Mouse (Mus musculus) E14TG2a.4 (cell line): ENCODE measurements around the gene Metrnl.
A peak's percentile ranks its signal among the peaks of the same experiment; 100 is the strongest.

Experiments used
- H3K27me3 ChIP-seq: 2 replicates; pipeline ENCODE4 v1.6.1; 2014; ENCODE audit warnings: low read length, control low read depth; ENCODE audit not compliant: insufficient read depth
- H3K36me3 ChIP-seq: 2 replicates; pipeline ENCODE4 v1.6.1; 2014; ENCODE audit warnings: low read length, control low read depth; ENCODE audit not compliant: insufficient read depth
- H3K4me1 ChIP-seq: replicated peaks from 2 replicates; pipeline ENCODE4 v1.6.1; 2014; ENCODE audit warnings: low read depth, low read length, control low read depth
- H3K4me3 ChIP-seq: replicated peaks from 2 replicates; pipeline ENCODE4 v1.5.1; 2014; ENCODE audit warnings: mild to moderate bottlenecking, low read length
- H3K9me3 ChIP-seq: 2 replicates; pipeline ENCODE4 v1.6.1; 2014; ENCODE audit warnings: low read length, control low read depth
- CTCF ChIP-seq: conservative IDR thresholded peaks from 2 replicates; pipeline ENCODE4 v1.5.1; 2014; ENCODE audit warnings: low read length
- NANOG ChIP-seq: IDR thresholded peaks from 2 replicates; pipeline ENCODE4 v1.6.1; 2014; ENCODE audit warnings: borderline replicate concordance, low read length, mixed read lengths
- POU5F1 ChIP-seq: IDR thresholded peaks from 2 replicates; pipeline ENCODE4 v1.6.1; 2014; ENCODE audit warnings: low read length, borderline replicate concordance

Gene Metrnl

DNA sequence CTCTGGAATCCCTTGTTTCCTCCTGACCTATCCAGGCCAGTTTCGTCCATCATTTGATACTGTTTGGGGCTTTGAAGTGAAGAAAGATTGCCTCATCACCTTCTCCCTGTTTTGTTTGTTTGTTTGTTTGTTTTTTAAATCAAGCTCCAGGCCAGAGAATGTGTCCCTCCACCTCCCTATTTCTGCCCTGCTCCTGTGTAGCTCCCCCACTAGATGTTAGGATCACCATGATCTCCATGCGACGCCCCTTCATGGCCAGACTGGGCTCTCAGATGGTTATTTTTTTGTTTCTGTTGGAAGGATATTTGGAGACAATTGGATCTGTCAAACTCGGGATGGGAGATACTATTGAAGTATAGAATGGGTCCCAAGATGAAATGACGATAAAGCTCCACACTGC is at the start of gene Metrnl:
TSS of gene Metrnl (plus strand) at position 301 of the 400 bp plus-strand sequence.
- Histone ChIP-seq H3K36me3 (no peaks in the 10 kb centered on the region), H3K4me3 (peak within 1 kb of the TSS; percentile 82), H3K9me3 (no peaks in the 10 kb centered on the region), H3K27me3 (peaks cover 66% of the 10 kb centered on the region), H3K4me1 (peaks cover 31% of the 10 kb centered on the region)
- TF ChIP-seq CTCF (no peak), NANOG (no peak), POU5F1 (no peak)

DNA sequence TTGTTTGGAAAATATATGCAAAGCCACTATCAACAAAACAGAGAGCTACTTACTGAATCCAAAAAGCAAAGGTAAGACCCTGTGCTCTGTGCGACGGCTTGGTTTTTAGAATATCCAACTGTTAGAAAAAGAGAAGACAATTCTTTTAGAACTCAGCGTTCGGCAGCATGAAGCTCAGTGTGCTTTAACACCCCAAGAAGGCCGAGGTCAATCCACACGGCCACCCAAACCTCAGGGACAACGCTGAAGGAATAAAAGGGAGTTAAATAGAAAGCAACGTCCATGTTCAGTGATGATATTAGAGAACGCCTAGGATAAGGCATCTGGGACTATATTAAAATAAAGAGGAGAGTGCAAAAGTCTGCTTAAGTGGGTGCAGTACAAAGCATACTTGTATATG is 49.8 kb upstream of the Metrnl start:
- TF ChIP-seq NANOG: no peak
- TF ChIP-seq CTCF: no peak
- TF ChIP-seq POU5F1: no peak
- Histone ChIP-seq H3K4me3 (no peak overlapping the region), H3K4me1 (peaks cover 8% of the 10 kb centered on the region), H3K9me3 (no peaks in the 10 kb centered on the region), H3K36me3 (peaks cover 77% of the 10 kb centered on the region), H3K27me3 (no peaks in the 10 kb centered on the region)

DNA sequence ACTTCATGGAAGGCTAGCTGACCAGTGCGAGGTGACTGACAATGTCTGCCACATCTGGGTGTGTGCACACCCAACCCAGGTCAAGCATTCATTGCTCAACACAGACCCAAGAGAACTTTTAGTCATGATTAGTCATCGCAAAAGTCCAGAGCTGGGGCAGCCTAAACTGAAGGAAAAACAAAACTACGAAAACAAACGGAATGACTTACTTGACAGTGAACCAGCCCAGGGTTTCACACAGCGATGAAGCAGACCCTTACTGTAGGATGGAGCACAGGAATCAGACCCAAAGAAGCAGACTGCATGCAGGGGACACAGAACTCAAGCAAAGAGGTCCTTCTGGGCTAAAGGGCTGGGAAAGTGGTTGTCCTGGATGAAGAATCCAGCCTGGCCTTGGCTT is 49.4 kb upstream of the Metrnl start:
- H3K4me1 ChIP-seq: peaks cover 8% of the 10 kb centered on the region
- TF ChIP-seq CTCF (no peak), POU5F1 (no peak), NANOG (no peak)

DNA sequence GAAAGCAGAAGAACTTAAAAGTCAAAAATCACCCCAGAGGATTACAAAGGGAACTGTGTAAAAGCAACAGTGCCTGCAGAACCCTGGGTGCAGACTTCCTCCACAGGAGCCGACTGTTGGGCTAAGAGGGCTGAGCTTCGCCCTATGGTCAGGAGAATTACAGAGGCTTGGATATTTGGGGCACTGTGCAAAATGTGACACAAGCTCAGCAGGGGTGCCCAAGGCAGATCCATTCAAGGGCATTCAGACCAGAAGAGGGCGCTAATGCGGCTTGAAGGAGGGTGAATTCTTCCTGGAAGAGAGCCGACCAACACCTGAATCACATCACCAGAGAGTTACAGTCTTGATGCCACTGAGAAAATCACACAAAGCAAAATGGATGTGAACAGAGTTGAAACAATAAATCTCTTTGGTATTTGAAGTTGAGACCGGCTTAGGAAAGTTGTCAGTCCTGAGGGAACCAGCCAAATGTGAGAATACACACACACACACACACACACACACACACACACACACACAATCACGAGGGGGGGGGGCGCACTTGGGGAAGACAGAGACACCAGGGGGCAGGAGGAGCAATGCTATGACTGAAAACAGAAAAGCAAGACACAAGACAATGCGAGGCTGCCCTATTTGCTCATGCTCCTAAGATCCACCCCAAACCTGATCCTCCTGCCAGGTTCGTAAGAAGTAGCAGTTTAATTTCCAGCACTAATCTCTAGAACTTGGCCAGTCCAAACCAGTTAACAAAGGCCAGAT is 48.6 kb upstream of the Metrnl start:
- Histone ChIP-seq H3K9me3 (no peaks in the 10 kb centered on the region), H3K4me3 (no peak overlapping the region), H3K36me3 (peaks cover 72% of the 10 kb centered on the region), H3K4me1 (peaks cover 8% of the 10 kb centered on the region), H3K27me3 (no peaks in the 10 kb centered on the region)
- TF ChIP-seq POU5F1 (no peak), NANOG (no peak), CTCF (peak; percentile 63)

More for the DNA sequence above, 49.4 kb upstream of the Metrnl start:
- Histone ChIP-seq H3K4me3 (no peak overlapping the region), H3K27me3 (no peaks in the 10 kb centered on the region), H3K36me3 (peaks cover 73% of the 10 kb centered on the region), H3K9me3 (no peaks in the 10 kb centered on the region)

DNA sequence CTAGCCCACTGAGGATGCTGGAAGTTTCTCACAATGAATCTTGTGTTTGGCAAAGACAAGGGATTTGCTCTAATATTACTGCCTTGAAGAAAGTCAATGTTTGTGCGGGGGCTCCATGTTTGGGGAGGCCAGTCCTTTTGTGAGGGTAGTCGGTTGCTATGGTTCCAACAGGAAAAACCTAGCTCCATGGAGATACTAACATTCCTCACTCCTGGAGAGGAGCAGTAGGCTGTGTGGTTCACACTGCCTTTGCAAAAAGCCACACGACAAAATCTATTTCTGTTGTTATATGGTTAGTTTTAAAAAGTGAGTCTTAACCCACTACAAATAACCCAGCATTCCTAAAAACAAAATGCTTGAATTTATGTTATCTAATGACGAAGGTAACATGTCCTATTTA is 47.7 kb upstream of the Metrnl start:
- no peaks in the 10 kb centered on the region for H3K9me3 ChIP-seq
- H3K36me3 ChIP-seq: peaks cover 69% of the 10 kb centered on the region
- TF ChIP-seq NANOG: no peak
- TF ChIP-seq POU5F1: no peak
- TF ChIP-seq CTCF: no peak
- H3K4me1 ChIP-seq: peaks cover 8% of the 10 kb centered on the region
- H3K27me3 ChIP-seq: no peaks in the 10 kb centered on the region
- H3K4me3 ChIP-seq: no peak overlapping the region

DNA sequence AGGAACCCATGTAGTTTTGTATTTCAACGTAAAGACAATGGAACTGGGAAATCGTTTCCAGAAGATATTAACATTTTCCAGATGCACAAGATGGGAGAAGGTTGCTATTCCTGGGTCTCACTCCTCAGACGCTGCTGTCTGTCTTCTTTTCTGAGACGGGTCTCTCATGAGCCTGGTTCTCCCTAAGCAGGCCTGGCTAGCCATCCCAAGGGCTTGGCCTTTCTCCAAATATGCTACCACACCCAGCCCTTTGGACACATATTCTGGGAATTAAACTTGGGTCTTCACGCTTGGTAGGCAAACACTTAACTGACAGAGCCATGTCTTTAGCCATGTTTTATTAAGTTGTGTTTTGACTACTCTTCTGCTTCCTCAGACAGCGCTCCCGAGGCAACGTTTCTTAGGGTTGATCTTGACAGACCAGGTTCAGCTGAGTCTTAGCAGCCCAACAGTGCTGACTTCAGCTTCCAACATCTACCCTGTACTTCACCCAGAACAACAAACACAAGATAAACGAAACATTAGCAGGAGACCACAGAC is 46.9 kb upstream of the Metrnl start:
- H3K4me3 ChIP-seq: no peak overlapping the region
- H3K4me1 ChIP-seq: peaks cover 8% of the 10 kb centered on the region
- H3K27me3 ChIP-seq: no peaks in the 10 kb centered on the region
- no peaks in the 10 kb centered on the region for H3K9me3 ChIP-seq
- peaks cover 71% of the 10 kb centered on the region for H3K36me3 ChIP-seq
- TF ChIP-seq NANOG (no peak), CTCF (no peak), POU5F1 (no peak)

DNA sequence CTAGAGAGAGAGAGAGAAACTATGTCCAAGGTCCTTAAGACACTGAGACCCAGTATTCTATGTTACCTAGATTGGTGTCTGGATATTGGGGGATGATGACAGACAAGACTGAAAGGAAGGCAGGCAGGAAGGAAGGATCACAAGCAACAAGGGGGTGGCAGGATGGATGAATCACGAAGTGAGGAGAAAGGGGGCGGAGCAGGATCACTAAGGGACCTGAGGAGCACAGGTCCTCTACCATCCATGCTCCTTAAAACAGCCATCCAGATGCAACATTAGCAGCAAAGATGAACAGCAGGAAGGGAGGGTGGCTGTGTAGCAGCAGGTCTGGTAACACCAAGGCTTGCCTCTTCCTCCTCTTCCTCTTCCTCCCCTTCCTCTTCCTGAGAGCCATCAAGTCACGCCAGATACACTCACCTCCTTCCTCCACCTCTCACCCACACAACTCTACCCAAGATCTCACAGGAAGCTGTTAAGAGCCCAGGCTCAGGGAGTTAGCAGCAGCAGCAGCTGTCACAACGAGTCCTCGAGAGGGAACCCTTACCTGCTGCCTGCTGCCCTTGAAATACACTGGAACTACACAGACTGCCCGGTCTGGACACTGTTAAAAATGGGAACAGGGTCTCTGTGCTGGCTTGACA is 46.1 kb upstream of the Metrnl start:
- H3K4me1 ChIP-seq: peaks cover 8% of the 10 kb centered on the region
- H3K9me3 ChIP-seq: peaks cover 4% of the 10 kb centered on the region; the same call in 1 of the 2 replicates
- no peak for TF ChIP-seq CTCF
- no peak for TF ChIP-seq NANOG
- TF ChIP-seq POU5F1: no peak
- no peaks in the 10 kb centered on the region for H3K27me3 ChIP-seq
- peaks cover 71% of the 10 kb centered on the region for H3K36me3 ChIP-seq
- H3K4me3 ChIP-seq: no peak overlapping the region

DNA sequence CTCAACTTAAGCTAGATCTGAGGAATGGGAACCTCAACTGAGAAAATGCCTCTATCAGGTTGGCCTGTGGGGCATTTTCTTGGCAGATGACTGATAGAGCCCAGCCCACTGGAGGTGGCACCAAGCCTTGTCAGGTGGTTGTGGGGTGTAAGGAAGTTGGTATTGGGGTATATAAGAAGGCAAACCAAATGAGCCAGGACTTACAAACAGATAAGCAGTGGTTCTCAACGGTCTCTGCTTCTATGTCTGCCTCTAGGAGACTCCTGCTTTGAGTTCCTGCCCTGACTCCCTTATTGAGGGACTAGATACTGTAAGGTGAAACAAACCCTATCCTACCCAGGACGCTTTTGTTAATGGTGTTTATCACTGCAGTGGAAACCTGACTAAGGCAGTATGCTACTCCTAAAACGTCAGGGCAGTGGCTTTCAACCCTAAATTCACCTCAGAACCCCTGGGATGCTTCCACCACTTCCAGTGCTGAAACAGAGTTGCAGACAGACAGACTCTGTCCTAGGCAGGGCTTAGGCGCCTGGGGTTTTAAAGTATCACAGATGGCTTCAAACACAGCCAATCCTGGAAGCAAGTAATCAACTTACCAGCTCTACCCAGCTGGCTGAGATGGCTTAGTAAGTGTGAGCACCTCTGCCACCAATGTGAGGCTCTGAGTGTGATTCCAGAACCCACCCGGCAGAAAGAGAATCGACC is 45.4 kb upstream of the Metrnl start:
- no peaks in the 10 kb centered on the region for H3K27me3 ChIP-seq

More for the DNA sequence above, 45.4 kb upstream of the Metrnl start:
- TF ChIP-seq CTCF: no peak
- TF ChIP-seq NANOG: no peak
- no peak for TF ChIP-seq POU5F1
- peaks cover 4% of the 10 kb centered on the region; the same call in 1 of the 2 replicates for H3K9me3 ChIP-seq
- H3K36me3 ChIP-seq: peaks cover 70% of the 10 kb centered on the region
- peaks cover 8% of the 10 kb centered on the region for H3K4me1 ChIP-seq
- H3K4me3 ChIP-seq: no peak overlapping the region
